Mouse (Mus musculus): ENCODE measurements around the gene Dnm2. TPM values are rescaled to one million over a fixed set of nuclear protein-coding genes. Genes with fewer than 3 reads are reported as not detected.
"Not testable (repeated sequence)": the region's sequence is repeated elsewhere in the genome, so short reads cannot be mapped to it uniquely, and the experiment has no call there.

Gene Dnm2
- total RNA-seq, 2 experiments from 2014 or later: 63.9 to 72.4 TPM

DNA sequence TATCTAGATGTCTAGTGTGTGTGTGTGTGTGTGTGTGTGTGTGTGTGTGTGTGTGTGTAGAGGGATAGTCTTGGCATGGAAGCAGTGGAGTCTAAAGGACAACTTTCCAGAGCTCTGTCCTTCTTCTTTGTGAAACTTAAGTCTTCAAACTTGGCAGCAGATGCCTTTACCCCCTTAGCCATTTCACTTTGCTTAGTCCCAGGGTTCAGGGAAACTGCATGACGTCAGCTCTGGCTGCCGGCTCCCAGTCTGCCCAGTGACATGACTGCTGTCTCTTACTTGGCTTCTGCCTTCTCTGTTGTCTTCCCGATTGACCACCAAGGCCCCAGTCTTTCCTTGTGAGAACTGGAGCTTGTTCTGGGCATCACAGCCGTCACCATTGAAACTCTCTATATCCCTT lies 29.8 kb downstream of the Dnm2 start:
- no peak for DNase-seq
- intact Hi-C loops (cut with DNase I): no loop called here

DNA sequence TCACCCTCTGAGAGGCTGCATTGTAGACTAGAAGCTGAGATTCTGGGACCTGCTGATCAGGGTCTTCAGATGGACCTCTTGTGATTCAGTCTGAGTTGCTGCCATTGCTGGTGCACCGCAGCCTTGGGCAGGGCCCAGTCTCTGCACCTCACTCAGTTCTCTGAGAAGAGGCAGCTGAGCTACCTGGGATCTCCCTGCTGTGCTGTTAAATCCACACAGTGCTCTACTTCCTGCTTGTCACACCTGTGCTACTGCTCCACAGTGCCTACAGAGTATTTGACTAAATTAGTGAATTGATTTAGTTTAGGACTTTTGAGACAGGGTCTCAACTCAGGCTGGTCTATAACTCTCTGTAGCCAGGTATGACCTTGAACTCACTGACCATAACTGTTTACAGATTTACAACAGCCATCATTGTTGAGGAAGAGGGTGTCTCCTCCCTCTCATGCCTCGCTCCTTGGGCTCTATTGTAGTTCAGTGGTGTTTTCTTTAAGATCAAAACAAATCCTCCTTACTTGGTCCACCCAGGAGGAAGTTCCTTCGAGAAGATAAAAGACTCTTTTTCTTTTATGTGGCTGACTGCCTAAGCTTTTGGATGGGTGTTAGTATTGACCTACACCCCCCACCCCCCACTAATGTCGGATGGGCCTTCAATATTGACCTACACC lies 30.5 kb downstream of the Dnm2 start:
- intact Hi-C loops (cut with DNase I): no loop called here
- DNase-seq: no peak

DNA sequence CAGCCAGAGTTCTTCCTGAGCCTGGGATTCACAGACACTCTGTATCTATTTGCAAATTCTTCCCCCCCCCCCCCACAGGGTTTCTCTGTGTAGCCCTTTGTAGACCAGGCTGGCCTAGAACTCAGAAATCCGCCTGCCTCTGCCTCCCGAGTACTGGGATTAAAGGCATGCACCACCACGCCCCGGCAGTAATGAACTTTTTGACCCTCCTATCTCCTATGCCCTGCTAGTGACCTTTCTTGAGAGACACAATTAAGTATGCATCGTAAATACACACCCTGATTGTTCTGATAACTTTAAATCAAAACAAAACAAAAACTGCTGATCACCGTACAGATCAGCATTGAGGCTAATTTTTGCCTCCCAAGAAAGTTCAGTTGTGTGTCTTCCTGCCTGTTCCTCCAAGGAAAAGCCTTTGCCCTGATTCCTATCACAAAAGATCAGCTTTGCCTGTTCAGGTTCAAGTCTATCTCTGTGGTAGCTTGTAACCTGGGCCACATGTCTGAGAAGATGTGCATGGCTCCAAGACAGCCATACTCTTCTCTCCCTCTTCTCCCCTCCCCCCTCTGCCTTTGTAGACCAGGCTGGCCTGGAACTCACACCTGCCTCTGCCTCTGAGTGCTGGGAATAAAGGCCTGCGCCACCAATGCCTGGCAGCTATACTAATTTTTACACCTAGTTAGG lies 31.7 kb downstream of the Dnm2 start:
- no peak for DNase-seq
- intact Hi-C loops (cut with DNase I): no loop called here

DNA sequence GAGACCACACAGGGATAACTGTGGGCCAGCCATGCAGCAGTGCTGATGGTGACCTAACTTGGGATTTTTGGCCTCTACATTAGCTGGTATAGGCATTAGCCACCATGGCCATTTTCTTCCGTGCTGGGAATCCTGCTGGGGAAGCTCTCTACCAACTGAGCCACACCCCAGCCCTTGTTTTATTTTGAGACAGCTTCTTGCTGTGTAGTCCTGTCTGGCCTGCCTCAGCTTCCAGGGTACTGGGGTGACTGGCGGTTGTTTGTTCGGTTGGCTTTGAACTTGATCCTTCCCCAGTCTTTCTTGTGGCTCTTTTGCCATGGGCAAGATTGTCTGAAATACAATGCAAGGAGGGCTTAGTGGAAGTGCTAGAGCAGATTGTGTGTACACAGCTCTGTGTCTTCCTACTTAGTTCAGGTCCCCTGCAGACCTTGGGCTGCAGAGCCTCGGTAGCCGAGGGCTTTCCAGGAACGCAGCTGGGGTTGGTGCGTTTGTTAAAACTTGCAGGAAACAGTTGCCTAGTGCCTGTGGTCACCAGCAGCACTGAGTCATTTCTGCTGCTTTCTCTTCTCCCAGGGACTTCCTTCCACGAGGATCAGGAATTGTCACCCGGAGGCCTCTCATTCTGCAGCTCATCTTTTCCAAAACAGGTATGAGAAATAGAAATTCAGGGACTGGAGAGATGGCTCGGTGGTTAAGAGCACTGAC lies 32.4 kb downstream of the Dnm2 start:
- DNase-seq: no peak
- intact Hi-C loops (cut with DNase I): no loop called here

DNA sequence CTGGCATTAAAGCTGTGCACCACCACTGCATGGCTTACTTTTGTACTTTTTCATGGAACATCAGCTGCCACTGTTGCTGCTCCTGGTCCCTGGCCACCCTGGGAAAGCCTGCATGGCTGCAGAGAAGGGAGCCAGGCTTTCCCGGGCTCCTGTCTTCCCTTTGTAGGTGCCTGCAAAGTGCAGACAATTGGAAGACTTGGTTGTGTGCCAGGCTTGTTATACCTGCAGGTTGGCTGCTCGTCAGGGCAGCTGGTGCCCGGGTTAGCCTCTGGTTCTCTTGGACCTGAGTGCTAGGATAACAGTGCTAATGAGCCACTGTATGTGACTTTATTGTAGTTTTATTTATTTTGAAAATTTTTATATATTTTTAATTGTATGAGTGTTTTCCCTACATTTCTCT lies 34.1 kb downstream of the Dnm2 start:
- intact Hi-C loops (cut with DNase I): no loop called here
- DNase-seq: no peak

DNA sequence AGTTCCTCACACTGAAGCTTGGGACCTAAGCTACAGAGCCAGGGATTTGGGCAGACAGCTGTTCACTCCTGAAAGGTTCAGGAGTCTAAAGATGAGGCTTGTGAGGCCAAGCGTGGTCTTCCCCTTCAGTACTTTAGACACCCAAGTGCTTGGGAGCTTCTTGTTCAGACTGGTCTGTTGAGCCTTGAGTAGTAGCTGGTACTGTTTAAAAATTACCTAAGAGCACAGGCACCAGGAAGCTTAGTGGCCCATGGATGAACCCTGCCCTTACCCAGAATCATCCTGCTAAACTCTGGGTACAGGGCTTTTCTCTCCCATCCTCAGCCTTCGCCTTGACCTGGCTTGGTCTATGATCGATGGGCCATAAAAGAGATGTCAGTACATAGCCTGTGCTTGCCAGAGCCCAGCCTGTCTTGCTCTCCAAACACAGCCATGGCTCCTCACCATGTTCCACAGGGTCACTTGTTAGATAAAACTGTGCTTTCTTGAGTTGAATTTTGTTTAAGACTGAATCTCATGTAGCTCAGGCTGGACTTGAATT lies 35.8 kb downstream of the Dnm2 start:
- no peak for DNase-seq
- intact Hi-C loops (cut with DNase I): no loop called here

DNA sequence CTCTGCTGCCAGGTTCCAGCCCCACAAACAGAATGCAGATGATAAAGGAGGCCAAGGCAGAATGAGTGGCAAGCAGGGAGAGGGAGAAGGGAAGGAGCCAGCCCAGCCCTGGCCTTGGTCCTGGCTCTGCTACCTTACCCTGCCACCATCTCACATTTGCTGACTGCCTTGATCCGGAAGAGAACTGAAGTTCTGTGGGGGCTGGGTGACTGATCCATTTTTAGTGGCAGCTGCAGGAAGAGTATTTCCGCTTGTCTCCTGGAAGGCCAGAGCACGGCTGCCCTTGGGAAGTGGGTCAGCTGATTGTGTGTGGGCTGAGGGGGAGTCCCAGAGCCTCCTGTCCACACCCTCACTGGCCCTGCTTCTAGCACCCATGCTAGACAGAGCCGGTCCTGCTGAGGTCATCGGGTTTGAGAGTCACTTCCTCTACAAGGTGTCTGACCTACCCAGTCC lies 38.5 kb downstream of the Dnm2 start:
- intact Hi-C loops (cut with DNase I): loop anchor here (2.0 kb wide), 1 partner anchor 34 kb away; no protein-coding TSS in a partner anchor
- DNase-seq: peak; percentile 57 to 72

DNA sequence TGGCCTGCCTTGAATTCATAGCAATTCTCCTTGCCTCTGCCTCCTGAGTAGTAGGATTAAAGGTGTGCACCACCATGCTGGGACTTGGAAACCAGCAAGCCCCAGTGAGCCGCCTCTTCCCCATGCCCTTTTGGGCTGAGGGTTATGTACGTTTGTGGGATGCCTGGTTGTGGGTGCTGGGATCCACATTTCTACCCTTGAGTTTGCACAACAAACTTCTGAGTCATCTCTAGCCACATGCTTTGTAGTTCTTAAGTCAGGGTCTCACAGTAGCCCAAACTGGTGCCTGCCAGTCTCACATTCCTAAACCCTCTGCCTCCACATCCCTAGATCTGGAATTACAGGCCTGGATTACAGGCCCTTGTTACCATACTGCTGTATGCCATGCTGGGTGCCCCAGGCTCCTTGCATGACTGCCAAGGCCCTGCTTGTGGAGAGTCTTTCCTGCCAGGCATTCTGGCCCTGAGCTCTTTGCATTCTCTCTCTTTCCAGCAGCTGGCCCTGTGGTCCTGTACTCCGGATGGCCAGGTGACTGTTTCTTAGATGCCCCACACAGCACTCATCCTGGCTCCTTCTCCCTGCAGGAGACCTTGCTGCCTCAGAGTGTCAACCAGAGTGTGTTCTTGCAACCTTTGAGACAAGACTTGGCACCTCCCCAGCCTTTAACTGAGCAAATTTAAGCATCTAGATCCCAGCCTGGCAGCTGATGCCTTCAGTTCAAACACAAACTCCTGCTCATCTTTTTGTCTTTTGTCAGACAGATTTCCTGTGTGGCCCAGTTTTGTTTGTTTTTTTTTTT lies 39.3 kb downstream of the Dnm2 start:
- no peak for DNase-seq
- intact Hi-C loops (cut with DNase I): loop anchor here (2.0 kb wide), 1 partner anchor 35 kb away; no protein-coding TSS in a partner anchor

DNA sequence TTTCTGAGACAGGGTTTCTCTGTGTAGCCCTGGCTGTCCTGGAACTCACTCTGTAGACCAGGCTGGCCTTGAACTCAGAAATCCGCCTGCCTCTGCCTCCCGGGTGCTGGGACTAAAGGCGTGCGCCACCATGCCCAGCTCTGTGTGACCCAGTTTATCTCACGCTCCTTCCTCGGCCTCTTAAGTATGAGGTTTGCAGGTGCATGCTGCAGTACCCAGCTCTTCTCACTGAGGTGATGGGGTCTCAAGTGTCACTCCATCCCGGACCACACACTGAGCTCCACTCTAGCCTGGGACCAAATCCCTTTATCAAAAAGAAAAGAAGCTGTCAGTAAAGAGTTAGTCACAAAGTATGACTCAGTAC lies 39.8 kb downstream of the Dnm2 start:
- DNase-seq; intact Hi-C loops (cut with DNase I): not testable (repeated sequence)

DNA sequence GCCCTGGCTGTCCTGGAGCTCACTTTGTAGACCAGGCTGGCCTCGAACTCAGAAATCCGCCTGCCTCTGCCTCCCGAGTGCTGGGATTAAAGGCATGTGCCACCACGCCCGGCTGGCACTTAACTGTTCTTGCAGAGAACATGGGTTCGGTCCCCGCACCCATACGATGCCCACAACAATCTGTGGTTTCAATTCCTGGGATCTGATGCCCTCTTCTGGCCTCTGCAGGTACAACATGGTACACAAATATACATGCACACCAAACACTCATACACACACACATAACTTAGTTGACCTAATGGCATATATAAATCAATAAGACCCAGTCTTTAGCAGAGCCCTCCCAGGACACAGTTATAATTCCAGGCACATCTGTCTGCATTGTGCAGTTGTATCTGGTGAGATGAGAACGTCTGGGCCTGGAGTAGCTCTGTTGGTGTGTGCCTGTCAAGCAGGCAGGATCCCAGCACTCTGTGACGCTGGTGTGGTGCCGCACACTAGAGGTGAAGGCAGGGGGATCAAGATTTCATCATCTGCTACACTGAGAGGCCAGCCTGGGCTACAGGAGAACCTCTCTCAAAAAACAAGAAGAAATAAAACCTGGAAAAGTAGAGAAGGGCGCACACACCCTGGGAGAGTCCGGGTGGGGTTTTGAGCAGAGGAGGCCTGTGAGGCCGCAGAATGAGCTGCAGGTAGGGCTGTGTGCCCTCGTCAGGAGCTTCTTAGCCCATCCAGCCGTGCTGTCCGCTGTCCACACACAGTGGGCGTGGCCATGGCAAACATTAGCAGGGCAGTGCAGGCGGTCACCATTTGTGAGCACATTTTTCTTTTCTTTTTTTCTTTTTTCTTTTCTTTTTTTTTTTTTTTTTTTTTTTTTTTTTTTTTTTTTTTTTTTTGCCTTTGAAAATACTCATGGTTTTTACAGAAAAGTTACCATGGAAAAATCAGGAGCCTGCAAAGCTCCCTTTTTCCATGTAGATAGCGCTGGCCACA lies 44.6 kb downstream of the Dnm2 start:
- peak; percentile 63 to 73 for DNase-seq
- intact Hi-C loops (cut with DNase I): loop anchor here (1.0 to 5.0 kb wide), 3 partner anchors 58 to 157 kb away; partner anchors contain the start of genes Ap1m2, Ilf3 and Qtrt1

DNA sequence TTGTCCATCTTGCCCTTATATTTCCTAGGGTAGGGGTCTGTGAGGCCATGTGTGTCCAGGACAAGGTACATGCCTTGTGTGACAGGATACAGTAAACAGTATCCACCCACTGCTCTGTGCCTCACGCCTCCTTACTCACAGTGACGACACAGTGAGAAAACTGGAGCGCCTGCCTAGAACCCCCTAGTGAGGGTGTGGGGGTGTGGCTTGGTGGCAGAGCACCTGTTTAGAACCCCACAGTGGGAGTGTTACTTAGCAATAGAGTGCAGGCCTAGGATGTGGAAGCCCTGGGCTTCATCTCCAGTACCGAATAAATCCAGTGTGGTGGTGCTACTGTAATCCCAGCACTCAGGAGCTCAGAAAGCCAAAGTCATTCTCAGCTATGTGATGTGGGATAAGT lies 48.2 kb downstream of the Dnm2 start:
- intact Hi-C loops (cut with DNase I): no loop called here
- no peak for DNase-seq

DNA sequence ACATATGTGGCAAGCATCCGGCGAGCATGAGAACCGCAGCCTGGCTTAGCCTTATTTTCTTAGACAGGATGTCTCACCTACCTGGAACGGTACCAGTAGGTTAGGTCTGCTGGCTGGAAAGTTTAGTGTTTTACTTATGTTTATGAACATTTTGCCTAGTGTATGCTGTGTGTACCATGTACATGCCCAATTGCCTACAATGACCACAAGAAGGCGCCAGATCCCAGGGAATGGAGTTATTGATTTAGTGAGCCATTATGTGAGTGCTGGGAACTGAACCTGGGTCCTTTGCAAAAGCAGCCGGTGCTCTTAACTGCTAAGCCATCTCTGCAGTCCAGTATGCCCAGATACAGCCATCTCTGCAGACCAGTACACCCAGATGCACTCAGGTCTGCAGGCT lies 53.0 kb downstream of the Dnm2 start:
- intact Hi-C loops (cut with DNase I): no loop called here
- DNase-seq: no peak

DNA sequence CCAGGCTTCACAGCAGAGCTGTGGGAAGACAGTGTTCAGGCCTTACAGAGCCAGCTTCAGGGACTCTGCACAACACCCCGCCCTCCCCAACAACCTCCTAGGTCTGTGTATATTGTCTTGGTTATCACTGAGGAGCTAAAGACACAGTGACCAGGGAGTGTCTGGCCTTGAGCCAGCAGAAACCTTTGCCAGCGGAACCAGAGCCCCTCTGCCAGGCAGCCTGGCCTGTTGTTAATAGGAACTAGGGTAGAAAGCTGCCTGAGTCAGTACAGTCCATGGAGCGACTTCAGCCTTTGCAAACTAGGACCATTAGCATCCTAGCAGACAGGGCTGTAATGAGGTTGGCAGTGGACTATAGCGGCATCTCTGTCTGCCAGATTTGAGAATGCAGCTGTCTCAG lies 59.4 kb downstream of the Dnm2 start:
- no peak for DNase-seq
- intact Hi-C loops (cut with DNase I): no loop called here

DNA sequence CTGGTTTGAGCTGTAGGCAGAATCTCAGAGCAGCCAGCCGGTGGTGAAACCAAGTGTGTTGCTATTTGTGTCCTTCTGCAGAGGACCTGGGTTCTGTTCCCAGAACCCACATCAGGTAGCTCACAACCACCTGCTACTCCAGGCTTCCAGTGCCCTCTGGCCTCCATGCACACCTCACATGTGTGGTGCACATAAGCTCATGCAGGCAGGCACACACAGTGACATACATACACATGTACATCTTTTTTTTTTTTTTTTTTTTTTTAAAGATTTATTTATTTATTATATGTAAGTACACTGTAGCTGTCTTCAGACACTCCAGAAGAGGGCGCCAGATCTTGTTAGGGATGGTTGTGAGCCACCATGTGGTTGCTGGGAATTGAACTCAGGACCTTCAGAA lies 63.5 kb downstream of the Dnm2 start:
- intact Hi-C loops (cut with DNase I); DNase-seq: not testable (repeated sequence)

DNA sequence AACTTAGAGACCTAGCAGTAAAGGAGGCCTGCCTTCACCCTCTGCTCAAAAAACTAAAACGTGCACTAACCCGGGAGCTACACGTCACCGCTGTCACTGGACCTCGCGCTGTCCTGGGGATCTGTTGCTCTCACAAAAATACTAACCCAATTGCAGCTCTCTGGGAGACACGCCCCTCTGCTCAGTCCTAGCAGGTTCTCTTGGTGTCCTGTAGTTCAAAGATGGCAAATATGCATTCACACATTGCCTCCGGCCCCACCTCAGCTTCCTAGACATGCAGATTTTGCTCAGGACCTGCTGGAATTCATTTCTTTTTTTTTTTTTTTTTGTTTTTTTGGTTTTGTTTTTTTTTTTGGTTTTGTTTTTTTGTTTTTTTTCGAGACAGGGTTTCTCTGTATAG lies 66.0 kb downstream of the Dnm2 start:
- intact Hi-C loops (cut with DNase I): no loop called here
- no peak for DNase-seq

DNA sequence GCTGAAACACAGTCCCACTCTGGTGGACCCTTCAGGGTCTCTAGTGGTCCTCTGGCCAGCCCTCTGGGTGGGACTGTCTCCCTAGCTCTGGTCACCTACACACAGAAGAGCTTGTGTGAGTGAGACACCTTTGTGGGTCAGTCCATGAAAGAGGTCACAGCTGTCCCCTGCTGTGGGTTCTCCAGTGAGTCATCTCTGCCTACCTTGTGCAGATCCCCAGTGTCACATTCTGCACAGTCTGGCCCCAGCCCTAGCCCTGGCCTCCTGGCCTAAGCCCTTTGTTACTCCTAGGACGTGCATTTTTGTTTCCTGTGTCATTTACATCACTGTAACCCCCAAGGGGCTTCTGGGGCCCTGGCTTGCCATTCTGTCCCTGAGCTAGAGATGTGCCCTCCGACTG lies 69.2 kb downstream of the Dnm2 start:
- DNase-seq: no peak
- intact Hi-C loops (cut with DNase I): no loop called here

DNA sequence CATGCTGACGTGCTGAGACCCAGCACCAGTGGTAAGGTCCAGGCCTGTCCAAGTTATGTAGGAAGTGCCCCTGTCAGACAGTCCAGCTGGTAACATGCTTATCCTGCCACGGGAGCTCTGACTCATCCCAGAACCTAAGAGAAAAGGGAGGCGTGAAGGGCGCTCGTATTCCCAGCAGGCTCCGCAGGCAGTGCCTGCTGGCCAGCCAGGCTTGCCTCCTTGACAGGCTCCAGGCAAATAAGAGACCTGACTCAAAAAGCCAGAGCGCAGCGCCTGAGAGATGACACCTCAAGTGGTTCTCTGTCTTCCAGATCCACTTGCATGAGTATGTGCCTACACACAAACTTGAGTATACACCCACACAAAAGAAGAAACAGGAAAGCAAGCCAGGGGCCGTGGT lies 70.0 kb downstream of the Dnm2 start:
- no peak for DNase-seq

DNA sequence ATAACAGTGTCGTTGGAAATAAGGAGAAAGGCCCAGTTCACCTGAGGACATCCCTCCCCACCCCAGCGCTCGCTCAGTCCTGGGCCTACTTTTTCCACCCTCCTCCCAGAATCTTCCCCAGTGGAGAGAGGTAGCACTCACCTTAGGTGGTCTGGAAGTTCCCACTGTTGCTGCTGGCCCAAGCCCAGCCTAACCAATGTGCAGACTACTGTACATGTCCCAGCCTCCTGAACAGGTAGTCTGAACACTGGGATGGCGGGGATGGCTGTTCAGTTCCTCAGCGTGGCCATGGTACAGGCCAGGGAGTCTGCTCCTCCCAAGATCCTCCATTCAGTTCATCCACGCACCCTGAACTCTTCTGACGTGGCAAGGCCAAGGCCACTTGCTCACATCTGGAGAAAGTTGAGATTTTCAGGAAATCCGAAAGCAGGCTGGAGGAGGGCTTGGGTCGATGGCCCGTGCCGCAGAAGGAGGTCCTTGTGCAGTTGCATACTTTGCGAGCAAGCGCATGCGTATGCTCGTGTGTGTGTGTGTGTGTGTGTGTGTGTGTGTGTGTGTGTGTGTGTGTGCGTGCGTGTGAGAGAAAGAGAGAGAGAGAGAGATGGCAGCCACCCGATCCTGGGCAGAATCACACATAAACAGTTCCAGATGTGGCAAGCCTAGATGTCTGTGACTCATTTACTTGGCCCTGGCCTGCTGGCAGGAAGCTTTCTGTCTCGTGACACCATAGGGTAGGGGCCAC lies 71.8 kb downstream of the Dnm2 start:
- intact Hi-C loops (cut with DNase I): no loop called here
- DNase-seq: peak; percentile 49 to 55

More for the DNA sequence above, 70.0 kb downstream of the Dnm2 start:
- intact Hi-C loops (cut with DNase I): no loop called here

Data from heart, postnatal 36 days (tissue).